Mouse (Mus musculus) cerebellum, postnatal 25 days (tissue): ENCODE results near the gene Dnah5.

Experiments
- DNase-seq, 2 experiments: peaks; one replicate each; pipeline ENCODE4 v3.0.0; 2021; ENCODE audit warnings: mixed read lengths in 2 of 2

The Dnah5 gene

GRCm38 (mm10) chr15:28203111-28204075 lies at the start of gene Dnah5:
Gene Dnah5, plus strand, starts transcription at chr15:28203752.
- DNase-seq = no peak

GRCm38 (mm10) chr15:28154822-28155501 lies 48.6 kb upstream of the Dnah5 start:
- peak; percentile 58 to 65 for DNase-seq

GRCm38 (mm10) chr15:28158771-28159489 lies 44.6 kb upstream of the Dnah5 start:
- peak; percentile 67 to 81 for DNase-seq

- DNase-seq = no peak
Observed at GRCm38 (mm10) chr15:28162291-28162690, 41.3 kb upstream of the Dnah5 start.

DNA sequence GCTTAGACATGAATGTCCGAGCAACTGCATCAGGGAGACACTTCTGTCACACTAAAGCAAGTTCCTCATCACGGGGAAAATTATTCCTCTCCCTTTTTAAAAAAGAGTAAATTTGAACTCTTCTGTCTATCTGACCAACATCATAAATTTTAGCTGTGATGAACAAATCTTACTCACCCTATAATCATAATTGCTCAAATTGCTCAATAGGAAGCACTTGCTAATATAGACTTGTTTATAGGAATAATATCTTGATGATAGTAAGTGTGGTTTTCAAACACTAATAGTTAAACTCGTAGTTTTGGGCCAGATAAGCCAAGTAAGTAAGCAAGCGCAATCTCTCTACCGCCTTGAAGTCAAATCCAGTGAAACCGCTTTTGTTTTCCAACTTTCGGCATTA lies 38.3 kb upstream of the Dnah5 start:
- no peak for DNase-seq

- DNase-seq = no peak
Observed at GRCm38 (mm10) chr15:28166090-28166489, 37.5 kb upstream of the Dnah5 start.

DNA sequence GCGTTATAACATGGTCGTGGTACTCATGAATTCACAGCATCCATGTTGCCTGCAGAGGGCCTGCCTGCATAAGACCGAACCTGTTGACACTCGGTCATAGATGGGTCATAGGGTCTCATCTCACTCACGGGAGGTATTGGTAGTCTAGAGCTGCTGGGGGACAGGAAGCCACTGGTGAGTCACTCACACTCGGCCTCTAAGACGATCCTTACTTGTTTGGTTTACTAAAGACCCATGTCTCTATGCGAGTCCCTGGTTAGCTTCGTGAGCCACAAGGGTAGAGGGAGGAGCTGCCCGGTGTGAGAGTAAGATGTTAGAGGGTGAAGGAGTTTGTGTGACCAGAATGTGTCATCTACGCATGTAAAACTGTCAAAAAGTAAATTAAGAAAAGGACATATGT lies 24.6 kb upstream of the Dnah5 start:
- no peak for DNase-seq

DNA sequence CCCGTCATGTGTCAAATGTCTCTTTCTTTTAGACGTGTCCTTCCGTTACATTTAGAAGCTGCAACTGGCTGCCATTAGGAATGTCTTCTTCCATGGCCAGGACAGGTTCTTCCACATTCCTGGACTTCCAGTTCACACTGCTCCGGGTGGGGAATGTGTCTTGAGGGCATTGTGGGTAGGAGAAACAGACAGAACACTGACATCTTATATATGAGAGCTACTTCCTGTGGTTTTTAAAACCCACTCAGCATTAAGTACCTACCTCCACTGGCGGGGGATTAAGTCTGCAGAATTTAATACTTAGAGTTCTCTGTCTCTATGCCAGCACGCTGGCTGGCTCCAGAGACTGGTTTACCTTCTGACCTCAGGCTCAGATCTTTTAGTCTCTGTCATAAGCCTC lies 24.0 kb upstream of the Dnah5 start:
- no peak for DNase-seq

GRCm38 (mm10) chr15:28181862-28182261 lies 21.7 kb upstream of the Dnah5 start:
- DNase-seq = peak; percentile 85 to 88

- no peak for DNase-seq
Observed at GRCm38 (mm10) chr15:28182567-28182966, 21.0 kb upstream of the Dnah5 start.

DNA sequence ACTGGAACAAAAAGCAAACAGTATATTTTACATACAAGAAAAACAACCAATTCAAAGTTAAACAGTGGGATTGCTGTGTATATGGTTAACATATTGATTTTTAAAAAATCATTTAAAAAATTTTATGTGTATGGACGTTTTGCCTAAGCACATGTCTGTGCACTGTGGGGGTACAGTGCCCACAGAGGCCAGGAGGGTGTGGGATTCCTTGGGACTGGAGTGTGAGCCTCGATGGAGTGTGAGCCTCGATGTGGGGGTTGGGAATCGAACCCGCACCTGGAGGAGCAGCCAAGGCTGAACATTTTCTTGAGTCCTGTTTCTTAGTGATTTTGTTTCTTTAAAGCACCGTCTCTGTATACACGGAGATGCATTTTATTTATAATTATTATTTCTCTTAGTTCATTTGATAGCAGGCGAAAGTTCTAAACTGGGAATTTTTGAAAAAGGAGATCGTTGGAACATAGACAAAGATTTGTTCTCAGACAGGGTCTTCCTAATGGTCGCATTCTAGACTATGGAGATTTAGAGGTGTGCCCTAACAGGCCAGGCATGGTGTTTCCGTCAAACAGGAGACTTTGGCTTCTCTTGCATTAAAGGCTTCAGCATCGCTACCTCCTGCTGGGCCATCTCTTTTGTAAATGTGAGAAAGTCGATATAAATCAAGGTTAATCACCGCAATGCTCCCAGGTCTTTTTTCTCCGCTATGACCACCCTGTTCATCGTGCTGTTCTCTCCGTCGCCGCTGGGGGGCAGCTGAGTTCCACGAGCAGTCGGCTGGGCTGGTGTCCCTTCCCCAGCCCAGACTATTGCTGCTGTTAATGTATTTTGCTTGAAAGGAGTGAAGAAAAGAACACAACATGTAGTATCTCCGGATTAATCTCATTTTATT lies 15.8 kb upstream of the Dnah5 start:
- peak; percentile 84 to 89 for DNase-seq

GRCm38 (mm10) chr15:28188361-28189011 lies 15.1 kb upstream of the Dnah5 start:
- no peak for DNase-seq

- DNase-seq = no peak
Observed at GRCm38 (mm10) chr15:28189668-28190067, 13.9 kb upstream of the Dnah5 start.

DNA sequence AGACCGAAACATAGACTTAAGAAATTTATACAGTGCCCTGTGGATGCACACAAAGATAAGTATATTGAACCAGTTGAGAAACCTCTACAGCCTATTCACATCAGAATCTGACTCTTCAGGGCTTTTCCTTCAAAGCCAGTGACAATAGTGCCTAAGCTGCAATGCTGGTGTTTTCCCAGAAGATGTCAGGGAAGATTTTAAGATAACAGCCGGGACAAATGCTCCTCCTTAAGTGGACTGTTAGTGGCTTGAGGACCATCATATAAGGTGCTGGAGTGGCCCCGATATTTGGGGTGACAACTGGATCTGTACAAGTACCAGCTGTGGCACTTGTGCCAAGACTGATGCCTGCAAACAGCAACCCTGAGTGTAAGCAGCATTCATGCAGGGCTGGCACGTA lies 4.9 kb upstream of the Dnah5 start:
- no peak for DNase-seq

DNA sequence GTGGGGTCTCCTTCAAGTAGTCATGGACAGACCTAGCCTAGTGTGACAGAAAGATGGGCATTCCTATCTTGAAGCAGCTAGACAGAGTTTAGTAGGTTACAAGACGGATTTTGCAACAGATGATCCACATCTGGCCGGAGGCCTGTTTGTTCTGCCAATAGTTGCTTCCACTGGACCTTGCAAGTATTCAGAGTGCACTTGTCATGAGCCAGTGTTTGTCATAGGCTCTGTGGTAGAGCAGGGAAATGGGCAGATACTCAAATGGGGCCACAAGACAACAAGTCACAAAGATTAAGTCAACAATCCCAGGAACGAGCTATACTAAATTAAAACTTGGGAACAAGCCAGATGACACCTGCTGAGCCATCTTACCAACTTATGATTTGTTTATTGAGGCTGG lies 1.1 kb downstream of the Dnah5 start:
- no peak for DNase-seq

DNA sequence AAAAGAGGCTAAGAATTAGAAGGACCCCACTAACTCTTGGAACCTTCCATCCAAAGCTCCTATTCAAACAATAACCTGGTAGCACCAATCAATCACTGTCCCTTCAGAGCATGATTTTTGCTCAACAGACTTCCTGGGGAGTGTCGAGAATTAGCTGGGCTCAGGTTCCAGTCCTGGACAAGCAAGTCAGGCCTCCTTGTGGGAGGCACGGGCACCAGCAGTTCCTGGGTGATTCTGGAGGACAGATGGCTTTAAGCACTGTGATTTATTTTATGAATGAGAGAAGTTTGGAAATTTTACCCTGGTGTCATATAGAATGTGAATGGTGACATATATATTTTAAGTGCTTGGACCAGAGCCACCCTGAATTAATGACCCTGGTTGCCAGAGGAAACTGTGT lies 4.0 kb downstream of the Dnah5 start:
- DNase-seq = no peak

- DNase-seq = no peak
Observed at GRCm38 (mm10) chr15:28213057-28213456, 9.5 kb downstream of the Dnah5 start.

GRCm38 (mm10) chr15:28216358-28216757 lies 12.8 kb downstream of the Dnah5 start:
- DNase-seq = no peak

DNA sequence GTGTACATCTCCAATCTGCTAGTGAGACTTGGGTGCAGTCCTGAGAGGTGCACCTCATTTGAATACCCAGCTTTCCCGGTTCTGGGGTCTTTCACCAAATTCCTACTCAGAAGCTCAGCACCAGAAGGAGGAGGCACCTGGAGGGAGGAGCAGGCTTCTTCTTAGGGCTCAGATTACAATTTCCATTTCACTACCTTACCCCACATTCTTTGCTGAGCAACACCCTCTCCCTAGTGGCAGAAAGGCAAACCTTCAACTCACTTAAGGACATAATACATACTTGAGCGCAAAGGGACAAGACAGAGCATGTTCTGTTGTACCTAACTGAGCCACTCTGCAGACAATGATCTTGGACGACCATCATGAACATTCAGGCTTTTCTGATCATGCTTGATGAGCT lies 23.8 kb downstream of the Dnah5 start:
- no peak for DNase-seq

- no peak for DNase-seq
Observed at GRCm38 (mm10) chr15:28260250-28260649, 56.7 kb downstream of the Dnah5 start.

DNA sequence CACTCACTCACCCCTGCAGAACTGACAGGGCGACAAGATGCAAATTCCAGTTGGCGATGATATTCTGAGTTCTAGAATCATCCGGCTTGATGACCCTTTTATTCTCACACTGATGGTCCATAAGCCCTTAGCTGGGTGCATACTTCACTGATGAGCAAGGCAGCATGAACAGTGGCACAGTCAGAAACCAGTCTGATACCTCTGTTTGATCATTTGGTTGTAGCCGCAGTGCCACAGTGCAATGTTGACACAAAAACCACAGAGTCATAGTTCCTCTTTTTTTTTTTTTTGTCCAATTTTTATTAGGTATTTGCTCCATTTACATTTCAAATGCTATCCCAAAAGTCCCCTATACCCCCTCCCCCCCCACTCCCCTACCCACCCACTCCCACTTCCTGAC lies 95.9 kb downstream of the Dnah5 start:
- no peak for DNase-seq

DNA sequence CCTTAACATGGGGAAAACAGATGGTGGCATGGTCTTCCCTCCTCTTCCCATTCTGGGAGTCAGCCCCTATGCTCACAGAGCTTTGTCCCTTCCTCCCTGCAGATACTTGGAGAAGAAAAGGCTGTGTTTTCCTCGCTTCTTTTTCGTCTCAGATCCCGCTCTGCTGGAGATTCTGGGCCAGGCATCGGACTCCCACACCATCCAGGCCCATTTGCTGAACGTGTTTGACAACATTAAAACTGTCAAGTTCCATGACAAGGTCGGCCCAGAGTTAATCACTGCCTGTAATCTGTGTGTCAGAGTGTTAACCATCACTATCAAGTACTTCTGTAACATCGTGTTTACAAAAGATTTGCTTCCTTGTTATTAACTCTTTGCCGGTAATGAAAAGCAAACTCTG lies 103.6 kb downstream of the Dnah5 start:
- no peak for DNase-seq
